Mouse (Mus musculus) hindbrain, embryonic 16.5 days (tissue): ENCODE results near the gene Clcf1. TPM values are rescaled to one million over a fixed set of nuclear protein-coding genes. Genes with fewer than 3 reads are reported as not detected.

Experiments used
- ATAC-seq: fragments of 200-750 bp; cut with Nextera tagmentation; 2 replicates; pipeline ENCODE4 v1.8.0; 2017; ENCODE audit warnings: moderate TSS enrichment, moderate library complexity
- H3K27ac ChIP-seq: fragments of 300-500 bp; sonication (generic); 2 replicates; pipeline ENCODE4 v1.5.1; 2014; ENCODE audit warnings: low read depth, mild to moderate bottlenecking, control low read depth, low read length, moderate library complexity
- H3K27me3 ChIP-seq: fragments of 300-500 bp; sonication (generic); replicated peaks from 2 replicates; pipeline ENCODE4 v1.6.1; 2014; ENCODE audit warnings: low read length; ENCODE audit not compliant: control insufficient read depth, insufficient read depth
- H3K36me3 ChIP-seq: fragments of 300-500 bp; sonication (generic); 2 replicates; pipeline ENCODE4 v1.6.1; 2014; ENCODE audit warnings: mild to moderate bottlenecking, low read length, moderate library complexity, mixed read lengths; ENCODE audit not compliant: control insufficient read depth, insufficient read depth
- H3K4me1 ChIP-seq: fragments of 300-500 bp; sonication (generic); 2 replicates; pipeline ENCODE4 v1.6.1; 2014; ENCODE audit warnings: low read depth, low read length; ENCODE audit not compliant: control insufficient read depth, insufficient read depth
- H3K4me2 ChIP-seq: fragments of 300-500 bp; sonication (generic); 2 replicates; pipeline ENCODE4 v1.6.1; 2014; ENCODE audit warnings: mild to moderate bottlenecking, low read length, control low read depth, moderate library complexity
- H3K4me3 ChIP-seq: fragments of 300-500 bp; sonication (generic); 2 replicates; pipeline ENCODE4 v1.5.1; 2014; ENCODE audit warnings: mild to moderate bottlenecking, low read length, control low read depth, moderate library complexity
- H3K9ac ChIP-seq: fragments of 300-500 bp; sonication (generic); 2 replicates; pipeline ENCODE4 v1.6.1; 2014; ENCODE audit warnings: low read depth, mild to moderate bottlenecking, control low read depth, low read length, moderate library complexity
- H3K9me3 ChIP-seq: fragments of 300-500 bp; sonication (generic); 2 replicates; pipeline ENCODE4 v1.6.1; 2014; ENCODE audit warnings: mild to moderate bottlenecking, low read length, moderate library complexity; ENCODE audit not compliant: control insufficient read depth
- WGBS: fragments of 180-500 bp; shearing (Covaris S2); extraction: QIAGEN DNeasy Blood & Tissue Kit; methylation state at CpG from one replicate; pipeline ENCODE4 v1.1.7; 2014; 5-methylcytosine and 5-hydroxymethylcytosine counted together
- polyA plus RNA-seq: library from polyadenylated mRNA; unstranded; fragments of >200 nt; fragmentation: Nextera tagmentation; extraction: Ambion mirVana; gene quantifications from 2 replicates; pipeline ENCODE4 v1.2.1, GENCODE M21; 2015

Gene Clcf1
- polyA plus RNA-seq, 1 experiment from 2014 or later: 1.0 TPM

GRCm38 (mm10) chr19:4220416-4220815 lies 6.4 kb downstream of the Clcf1 start:
- H3K4me1 ChIP-seq: peaks cover 19% of the 10 kb centered on the region
- no peak overlapping the region for H3K4me2 ChIP-seq
- H3K9ac ChIP-seq: no peak overlapping the region; the same call in 1 of the 2 replicates
- H3K36me3 ChIP-seq: no peaks in the 10 kb centered on the region
- H3K27me3 ChIP-seq: peaks cover 10% of the 10 kb centered on the region
- 0 out of 2 replicates have a peak, but pooled peaks have one; percentile 12 for ATAC-seq
- H3K4me3 ChIP-seq: no peak overlapping the region
- WGBS: 53% methylated on average over 4 of the region's 4 CpGs
- peak overlapping the region; percentile 7; the same call in 1 of the 2 replicates for H3K27ac ChIP-seq
- no peaks in the 10 kb centered on the region for H3K9me3 ChIP-seq

- H3K9ac ChIP-seq: no peak overlapping the region
- peaks cover 6% of the 10 kb centered on the region for H3K27me3 ChIP-seq
- no peak overlapping the region for H3K4me2 ChIP-seq
- no peaks in the 10 kb centered on the region for H3K9me3 ChIP-seq
- 0 out of 2 replicates have a peak, but pooled peaks have one; percentile 31 for ATAC-seq
- peak overlapping the region; percentile 13; the same call in 1 of the 2 replicates for H3K27ac ChIP-seq
- 44% methylated on average over 13 of the region's 14 CpGs for WGBS
- no peak overlapping the region for H3K4me3 ChIP-seq
- H3K36me3 ChIP-seq: no peaks in the 10 kb centered on the region
- H3K4me1 ChIP-seq: peaks cover 17% of the 10 kb centered on the region
Measured at GRCm38 (mm10) chr19:4220957-4221743, 7.1 kb downstream of the Clcf1 start.

- no peaks in the 10 kb centered on the region for H3K9me3 ChIP-seq
- H3K4me1 ChIP-seq: peaks cover 15% of the 10 kb centered on the region
- 63% methylated on average over 11 of the region's 11 CpGs for WGBS
- H3K4me2 ChIP-seq: no peak overlapping the region
- no peak overlapping the region for H3K9ac ChIP-seq
- no peak overlapping the region for H3K27ac ChIP-seq
- H3K36me3 ChIP-seq: no peaks in the 10 kb centered on the region
- no peak overlapping the region for H3K4me3 ChIP-seq
- peak; percentile 70 for ATAC-seq
- peaks cover under 1% of the 10 kb centered on the region for H3K27me3 ChIP-seq
Measured at GRCm38 (mm10) chr19:4222165-4222564, 8.1 kb downstream of the Clcf1 start.

GRCm38 (mm10) chr19:4226779-4227178 lies 12.7 kb downstream of the Clcf1 start:
- WGBS: 90% methylated on average over 7 of the region's 7 CpGs
- peaks cover 7% of the 10 kb centered on the region for H3K27me3 ChIP-seq
- ATAC-seq: no peak
- H3K4me2 ChIP-seq: no peak overlapping the region
- no peaks in the 10 kb centered on the region for H3K9me3 ChIP-seq
- H3K4me1 ChIP-seq: peaks cover 7% of the 10 kb centered on the region
- H3K9ac ChIP-seq: no peak overlapping the region
- no peaks in the 10 kb centered on the region for H3K36me3 ChIP-seq
- H3K4me3 ChIP-seq: no peak overlapping the region
- H3K27ac ChIP-seq: no peak overlapping the region

GRCm38 (mm10) chr19:4227446-4227845 lies 13.4 kb downstream of the Clcf1 start:
- Histone ChIP-seq H3K9ac (no peak overlapping the region), H3K4me3 (no peak overlapping the region), H3K27me3 (peaks cover 7% of the 10 kb centered on the region), H3K4me1 (peaks cover 7% of the 10 kb centered on the region), H3K9me3 (no peaks in the 10 kb centered on the region), H3K36me3 (no peaks in the 10 kb centered on the region), H3K4me2 (no peak overlapping the region), H3K27ac (no peak overlapping the region)
- 75% methylated on average over 5 of the region's 5 CpGs for WGBS
- no peak for ATAC-seq

GRCm38 (mm10) chr19:4227894-4228678 lies 14.0 kb downstream of the Clcf1 start:
- WGBS: 18% methylated on average over 8 of the region's 8 CpGs
- ATAC-seq: peak; percentile 25; the same call in 1 of the 2 replicates

GRCm38 (mm10) chr19:4228891-4229290 lies 14.9 kb downstream of the Clcf1 start:
- H3K9me3 ChIP-seq: no peaks in the 10 kb centered on the region
- no peak overlapping the region for H3K4me3 ChIP-seq
- H3K36me3 ChIP-seq: no peaks in the 10 kb centered on the region
- peaks cover 7% of the 10 kb centered on the region for H3K27me3 ChIP-seq
- H3K27ac ChIP-seq: no peak overlapping the region
- 75% methylated on average over 4 of the region's 4 CpGs for WGBS
- ATAC-seq: no peak
- H3K4me1 ChIP-seq: peaks cover 9% of the 10 kb centered on the region
- no peak overlapping the region for H3K4me2 ChIP-seq
- H3K9ac ChIP-seq: no peak overlapping the region

More at GRCm38 (mm10) chr19:4227894-4228678, 14.0 kb downstream of the Clcf1 start:
- Histone ChIP-seq H3K4me3 (no peak overlapping the region), H3K4me1 (peaks cover 9% of the 10 kb centered on the region), H3K36me3 (no peaks in the 10 kb centered on the region), H3K9ac (no peak overlapping the region), H3K9me3 (no peaks in the 10 kb centered on the region), H3K27ac (no peak overlapping the region), H3K27me3 (peaks cover 7% of the 10 kb centered on the region), H3K4me2 (no peak overlapping the region)

- H3K4me2 ChIP-seq: no peak overlapping the region
- no peaks in the 10 kb centered on the region for H3K36me3 ChIP-seq
- no peaks in the 10 kb centered on the region for H3K9me3 ChIP-seq
- peaks cover 9% of the 10 kb centered on the region for H3K4me1 ChIP-seq
- no peak overlapping the region for H3K4me3 ChIP-seq
- peaks cover 7% of the 10 kb centered on the region for H3K27me3 ChIP-seq
- H3K9ac ChIP-seq: no peak overlapping the region
- 44% methylated on average over 5 of the region's 9 CpGs for WGBS
- H3K27ac ChIP-seq: no peak overlapping the region
- ATAC-seq: no peak
Measured at GRCm38 (mm10) chr19:4229451-4230076, 15.5 kb downstream of the Clcf1 start.

GRCm38 (mm10) chr19:4230415-4230814 lies 16.4 kb downstream of the Clcf1 start:
- WGBS: 72% methylated on average over 8 of the region's 8 CpGs
- no peak overlapping the region for H3K9ac ChIP-seq
- no peak overlapping the region for H3K27ac ChIP-seq
- no peak for ATAC-seq
- peaks cover 9% of the 10 kb centered on the region for H3K4me1 ChIP-seq
- no peak overlapping the region for H3K4me3 ChIP-seq
- H3K9me3 ChIP-seq: no peaks in the 10 kb centered on the region
- peaks cover 7% of the 10 kb centered on the region for H3K27me3 ChIP-seq
- no peaks in the 10 kb centered on the region for H3K36me3 ChIP-seq
- H3K4me2 ChIP-seq: no peak overlapping the region
